ENCODE assay signal across 20 mouse cellular contexts in the genomic region with DNA sequence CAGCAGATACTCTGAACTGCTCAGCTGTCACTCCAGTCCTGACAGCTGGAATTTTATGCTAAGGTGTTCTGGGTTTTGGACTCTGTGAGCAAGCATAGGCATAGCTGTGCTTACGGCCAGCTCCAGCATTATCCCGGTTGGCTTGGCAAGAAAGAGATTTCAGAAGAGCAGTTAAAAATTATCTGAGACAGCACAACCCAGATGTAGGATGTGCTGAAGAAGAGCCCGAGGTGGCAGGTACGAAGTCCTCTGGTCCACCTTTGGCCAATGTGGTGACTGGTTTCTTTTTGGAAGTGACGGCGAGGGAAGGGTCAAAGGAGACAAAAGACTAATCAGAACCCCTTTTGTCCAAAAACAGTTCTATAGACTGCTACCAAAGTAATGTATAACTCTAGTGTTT. TPM values are rescaled to one million over a fixed set of nuclear protein-coding genes. Genes with fewer than 3 reads are reported as not detected.
DNase-seq lines count a peak whose midpoint lies in the region; ATAC-seq and TF ChIP-seq lines count a peak whose summit lies in the region.
"Had no signal": no experiment of that assay in that cellular context is flagged by ENCODE, and none has a peak within 500 bp of the region (broad histone marks: within the 10 kb centered on the region; RNA-seq: fewer than 3 reads in every experiment).

No protein-coding gene starts in this region.

- ATAC-seq in kidney, embryonic 15.5 days (replicated peaks; ENCODE audit: low FRiP score) = no peak
- ATAC-seq in kidney, postnatal 0 days (replicated peaks; ENCODE audit: low FRiP score, low read depth) = peak; percentile 54; the same call in 1 of the 2 replicates
- ATAC-seq: CD4-positive, CD25-positive, alpha-beta regulatory T cell, adult 4 months; forebrain, embryonic 15.5 days had no signal

- no peak overlapping the region for H3K9ac ChIP-seq in kidney, embryonic 15.5 days
- no peak overlapping the region for H3K9ac ChIP-seq in kidney, postnatal 0 days (ENCODE audit: low read depth, low read length)
- H3K9ac ChIP-seq: embryonic facial prominence, embryonic 12.5 days; forebrain, embryonic 15.5 days had no signal

- H3K36me3 ChIP-seq in kidney, embryonic 15.5 days = no peaks in the 10 kb centered on the region
- no peaks in the 10 kb centered on the region for H3K36me3 ChIP-seq in kidney, adult 2 months (ENCODE audit: control insufficient read depth, insufficient read depth, low read length)
- no peaks in the 10 kb centered on the region for H3K36me3 ChIP-seq in kidney, postnatal 0 days (ENCODE audit: insufficient read depth, low read length)
- H3K36me3 ChIP-seq: embryonic facial prominence, embryonic 12.5 days; forebrain, embryonic 15.5 days; G1E had no signal

- no peak overlapping the region for H3K4me2 ChIP-seq in kidney, embryonic 15.5 days
- no peak overlapping the region for H3K4me2 ChIP-seq in kidney, postnatal 0 days (ENCODE audit: low read length)
- H3K4me2 ChIP-seq: embryonic facial prominence, embryonic 12.5 days; forebrain, embryonic 15.5 days had no signal

- H3K4me3 ChIP-seq in kidney, embryonic 15.5 days (replicated peaks) = no peak overlapping the region
- no peak overlapping the region for H3K4me3 ChIP-seq in kidney, adult 2 months (ENCODE audit: insufficient read depth, low read depth, low read length)
- no peak overlapping the region for H3K4me3 ChIP-seq in kidney, postnatal 0 days (replicated peaks; ENCODE audit: low read depth, low read length)
- H3K4me3 ChIP-seq: embryonic facial prominence, embryonic 12.5 days; forebrain, embryonic 15.5 days; heart, embryonic 10.5 days had no signal

- no peak for TF ChIP-seq POLR2A in kidney, adult 2 months (IDR thresholded peaks at IDR 0.05; ENCODE audit: low read depth, low read length)

- H3K27me3 ChIP-seq in kidney, embryonic 15.5 days = no peaks in the 10 kb centered on the region
- H3K27me3 ChIP-seq in kidney, adult 2 months (replicated peaks; ENCODE audit: control insufficient read depth, insufficient read depth, low read length) = no peaks in the 10 kb centered on the region
- H3K27me3 ChIP-seq in kidney, postnatal 0 days (ENCODE audit: insufficient read depth, low read length) = no peaks in the 10 kb centered on the region
- H3K27me3 ChIP-seq: embryonic facial prominence, embryonic 12.5 days; forebrain, embryonic 15.5 days had no signal

- H3K9me3 ChIP-seq in kidney, embryonic 15.5 days (replicated peaks) = no peaks in the 10 kb centered on the region
- H3K9me3 ChIP-seq in kidney, postnatal 0 days (replicated peaks; ENCODE audit: low read length) = no peaks in the 10 kb centered on the region
- H3K9me3 ChIP-seq: embryonic facial prominence, embryonic 12.5 days; forebrain, embryonic 15.5 days; G1E; heart, embryonic 10.5 days had no signal

- H3K4me1 ChIP-seq in kidney, embryonic 15.5 days = 0 out of 2 replicates have a peak, but pooled peaks cover 3% of the 10 kb centered on the region
- peaks cover 2% of the 10 kb centered on the region; the same call in 1 of the 2 replicates for H3K4me1 ChIP-seq in kidney, adult 2 months (ENCODE audit: control insufficient read depth, insufficient read depth, low read length)
- H3K4me1 ChIP-seq in kidney, postnatal 0 days (replicated peaks; ENCODE audit: insufficient read depth, low read length) = no peaks in the 10 kb centered on the region
- H3K4me1 ChIP-seq: embryonic facial prominence, embryonic 12.5 days had no signal

- 93% methylated on average over 6 of the region's 6 CpGs for WGBS in kidney, embryonic 15.5 days
- WGBS in kidney, adult 2 months = 68% methylated on average over 6 of the region's 6 CpGs
- WGBS in kidney, postnatal 0 days = 86% methylated on average over 6 of the region's 6 CpGs

- TF ChIP-seq CTCF in kidney, adult 2 months (conservative IDR thresholded peaks at IDR 0.05; ENCODE audit: insufficient read depth, insufficient read length, low read depth, low read length) = no peak
- no peak for TF ChIP-seq CTCF in kidney, postnatal 0 days (IDR thresholded peaks at IDR 0.05; ENCODE audit: low read depth)

- no peak overlapping the region for H3K27ac ChIP-seq in kidney, embryonic 15.5 days
- H3K27ac ChIP-seq in kidney, adult 2 months (ENCODE audit: insufficient read depth, low read depth, low read length) = no peak overlapping the region
- H3K27ac ChIP-seq in kidney, postnatal 0 days = no peak overlapping the region
- H3K27ac ChIP-seq: embryonic facial prominence, embryonic 12.5 days; forebrain, embryonic 15.5 days; heart, embryonic 10.5 days had no signal

- peak; percentile 75 for DNase-seq in kidney, adult 11 months
- peak; percentile 89 for DNase-seq in kidney, adult 2 months
- DNase-seq in kidney, postnatal 0 days (ENCODE audit: low spot score) = no peak
- DNase-seq in kidney, postnatal 36 days = peak; percentile 63 to 77
- DNase-seq in layer of hippocampus, postnatal 36 days = no peak
- DNase-seq in left cerebral cortex, adult 9 months (ENCODE audit: low spot score in 2 of 2) = no peak
- DNase-seq: adrenal gland, adult 8-10 months; adrenal gland, postnatal 36 days; B cell, adult 2 months; cerebellum, adult 8-10 months; cerebellum, postnatal 14 days; gastrocnemius, postnatal 10 days; heart, adult 18-20 months; heart, postnatal 10 days had no signal

RNA-seq across cellular contexts. Expression of a gene that starts 20.7 kb away (rescaled TPM):
- 5.0 and 6.0 TPM in 2 replicates for polyA plus RNA-seq in kidney, embryonic 15.5 days (2015; fragmentation: Nextera tagmentation; extraction: Ambion mirVana)
- 4.2 and 5.8 TPM in 2 replicates for polyA plus RNA-seq in kidney, adult 2 months (2012; rRNA removed)
- polyA plus RNA-seq in kidney, postnatal 0 days (2015; fragmentation: Nextera tagmentation; extraction: Ambion mirVana) = 4.9 and 5.0 TPM in 2 replicates
- total RNA-seq in layer of hippocampus, postnatal 36 days (2021) = 10 to 100 TPM in 1 of 2 experiments, 1 to 10 TPM in 1; 7.3 to 10.6 TPM
- polyA plus RNA-seq: G1E had no signal

Comparison
In these comparisons a context has a peak if more than half of its experiments do, and no peak if none do; other contexts are left out.
1. DNase-seq: peak in kidney, adult 11 months (single experiment), kidney, adult 2 months (single experiment) and kidney, postnatal 36 days (2 of 2); none in kidney, postnatal 0 days (single experiment), layer of hippocampus, postnatal 36 days (0 of 2) and left cerebral cortex, adult 9 months (0 of 2).